Mouse (Mus musculus) urinary bladder, postnatal 36 days (tissue): ENCODE measurements at regions not wholly inside any gene's neighbourhood (a gene's known extent, or its start where the extent isn't known, plus 50 kb on each side); places are given as distances from the start of the nearest gene placed in this dataset.

ENCODE experiments used
- DNase-seq, 2 experiments: peaks; one replicate each; pipeline ENCODE4 v3.0.0; 2022; ENCODE audit warnings: low spot score in 2 of 2, mixed read lengths in 1 of 2

GRCm38 (mm10) chr15:94219907-94220306 lies 245.3 kb downstream of the Adamts20 start:
- DNase-seq, result no peak

DNA sequence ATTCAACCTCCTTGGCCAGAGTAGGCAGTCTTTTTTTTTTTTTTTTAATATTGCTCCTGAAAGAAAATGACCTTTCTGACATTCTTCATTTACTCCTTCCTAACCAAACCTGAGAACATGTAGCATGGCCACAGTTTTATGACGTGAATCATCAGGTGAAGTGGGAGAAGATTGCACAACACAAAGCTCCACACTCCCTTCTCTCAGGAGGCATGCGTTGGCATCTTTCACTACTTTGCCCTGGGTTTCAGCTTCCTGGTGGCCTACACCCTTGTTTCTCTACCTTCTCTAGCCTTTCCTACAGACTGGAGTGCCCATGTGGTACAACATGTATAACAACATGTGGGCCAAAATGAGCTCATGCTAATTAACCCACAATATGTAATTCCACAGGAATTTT lies 248.5 kb downstream of the Adamts20 start:
- DNase-seq, result no peak

- no peak for DNase-seq
Measured at GRCm38 (mm10) chr15:94214440-94214839, 250.8 kb downstream of the Adamts20 start.

GRCm38 (mm10) chr15:94213393-94213792 lies 251.8 kb downstream of the Adamts20 start:
- no peak for DNase-seq

DNA sequence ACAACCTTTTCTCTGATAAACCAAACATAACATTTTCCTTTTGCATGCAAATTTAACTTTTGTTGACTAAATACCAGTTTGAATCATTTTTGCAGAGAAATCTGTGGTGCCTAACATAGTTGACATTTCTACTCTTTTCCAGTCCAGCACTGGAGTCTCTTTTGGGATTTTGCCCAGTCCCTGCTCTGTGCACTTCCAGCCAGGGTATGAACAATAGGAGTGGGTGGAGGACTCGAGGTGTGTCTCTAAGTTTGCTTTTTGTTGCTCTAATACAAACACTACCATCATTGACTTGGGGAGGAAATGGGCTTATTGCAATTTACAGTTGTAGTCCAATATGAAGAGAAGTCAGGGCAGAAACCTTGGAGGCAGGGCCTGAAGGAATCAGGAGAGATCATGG lies 256.7 kb downstream of the Adamts20 start:
- no peak for DNase-seq

DNA sequence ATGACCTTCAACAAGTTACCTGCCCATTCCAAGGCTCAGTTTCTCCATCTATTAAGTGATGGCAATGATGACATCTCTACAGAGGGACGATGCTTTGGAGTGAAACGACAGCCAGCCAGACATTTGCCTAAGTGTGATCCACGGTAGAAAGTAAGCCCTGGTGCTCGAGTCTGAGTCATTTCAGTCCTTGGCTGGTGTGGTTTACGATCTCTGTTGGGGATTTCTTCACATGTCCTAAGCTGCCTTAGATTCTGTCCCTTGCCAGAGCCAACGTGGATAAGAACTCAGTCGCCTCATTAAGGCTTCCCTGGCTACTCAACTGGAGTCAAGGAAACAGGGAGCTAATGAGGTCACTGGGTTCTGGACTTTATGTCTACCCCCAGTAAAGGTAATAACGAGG lies 258.8 kb downstream of the Adamts20 start:
- no peak for DNase-seq

DNA sequence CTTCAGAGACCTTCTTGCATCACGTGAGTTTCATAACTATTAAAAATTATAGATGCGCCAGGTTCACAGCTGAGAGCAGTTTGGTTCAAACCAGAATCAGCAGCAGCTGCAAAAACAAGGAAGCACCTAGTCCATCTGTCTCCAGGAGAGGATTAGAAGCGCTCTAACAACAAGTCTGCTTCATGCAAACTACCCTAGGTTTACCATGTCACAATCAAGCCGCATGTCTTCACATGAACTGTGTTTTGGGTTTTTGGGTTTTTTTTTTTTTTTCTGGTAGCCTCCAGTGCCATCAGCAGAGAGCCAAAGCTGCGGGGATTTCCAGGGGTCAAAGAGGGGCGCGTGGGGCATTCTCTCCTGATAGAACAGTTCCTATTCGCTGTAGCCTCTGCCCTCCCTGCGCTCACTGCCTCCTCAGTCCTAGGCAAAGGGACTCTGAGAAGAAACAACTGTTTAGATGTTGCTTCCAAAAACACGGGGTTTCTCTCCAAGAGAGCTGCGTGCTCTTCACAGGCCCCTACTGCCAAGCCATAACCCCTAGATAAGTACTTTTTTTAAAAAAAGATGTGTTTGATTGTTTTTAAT lies 259.8 kb downstream of the Adamts20 start:
- no peak for DNase-seq

DNA sequence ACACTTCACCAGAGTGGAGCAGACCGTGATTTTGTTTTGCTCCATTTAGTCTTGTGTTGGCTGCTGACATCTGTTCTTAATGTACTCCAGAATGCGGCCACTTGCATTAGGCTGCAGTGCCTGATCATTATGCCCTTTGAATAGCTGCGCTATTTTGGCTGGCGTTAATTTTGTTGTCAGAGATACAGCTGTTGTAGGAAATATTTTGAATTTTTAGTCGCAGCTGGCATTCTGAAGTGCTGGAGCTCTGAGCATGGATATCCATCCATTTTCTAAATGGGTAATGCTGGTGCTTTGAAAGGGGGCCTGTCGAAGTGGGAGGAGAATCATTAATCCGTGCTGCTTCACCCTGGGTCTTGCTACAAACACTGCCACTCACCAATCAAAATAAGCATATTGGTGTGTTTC lies 275.1 kb downstream of the Adamts20 start:
- DNase-seq, result no peak

DNA sequence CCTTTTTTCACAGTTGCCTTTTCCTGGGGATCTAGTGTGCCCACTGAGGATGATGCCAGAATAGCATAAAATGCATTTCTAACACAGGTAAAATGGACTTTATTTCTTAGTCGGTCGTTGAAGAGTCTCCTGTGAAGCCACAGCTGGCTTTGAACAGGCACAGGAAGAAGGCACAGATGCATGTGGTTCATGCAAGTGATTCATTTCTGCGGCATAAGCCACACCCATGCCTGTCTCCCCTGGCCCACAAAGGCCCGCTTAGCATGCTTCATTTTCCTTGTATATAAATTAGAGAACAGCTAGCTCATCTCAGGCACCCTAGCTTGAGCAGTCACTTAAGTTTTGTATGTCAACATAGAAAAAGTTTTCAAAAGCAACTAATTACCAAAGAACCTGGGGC lies 277.6 kb downstream of the Adamts20 start:
- no peak for DNase-seq

GRCm38 (mm10) chr15:94183663-94184375 lies 281.4 kb downstream of the Adamts20 start:
- DNase-seq, result no peak

DNA sequence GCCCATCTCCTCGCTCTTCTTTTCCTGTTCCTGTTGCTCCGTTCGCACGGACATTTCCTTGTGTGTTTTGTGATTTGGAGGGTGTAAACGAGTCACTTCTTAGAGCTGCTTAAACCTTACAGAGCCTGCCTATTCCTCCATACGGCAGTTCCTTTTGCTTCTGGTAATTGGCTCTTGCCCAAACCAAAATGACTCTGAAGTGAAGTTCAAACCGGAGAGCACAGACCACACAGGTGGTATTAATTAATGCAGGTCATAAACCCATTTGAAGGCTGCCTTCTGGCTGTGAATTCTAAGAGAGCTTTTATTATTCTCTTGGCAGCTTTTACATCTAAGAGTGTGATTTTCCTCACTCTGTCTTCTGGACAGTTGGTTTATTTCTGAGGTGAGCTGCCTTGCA lies 291.1 kb downstream of the Adamts20 start:
- DNase-seq, result no peak

DNA sequence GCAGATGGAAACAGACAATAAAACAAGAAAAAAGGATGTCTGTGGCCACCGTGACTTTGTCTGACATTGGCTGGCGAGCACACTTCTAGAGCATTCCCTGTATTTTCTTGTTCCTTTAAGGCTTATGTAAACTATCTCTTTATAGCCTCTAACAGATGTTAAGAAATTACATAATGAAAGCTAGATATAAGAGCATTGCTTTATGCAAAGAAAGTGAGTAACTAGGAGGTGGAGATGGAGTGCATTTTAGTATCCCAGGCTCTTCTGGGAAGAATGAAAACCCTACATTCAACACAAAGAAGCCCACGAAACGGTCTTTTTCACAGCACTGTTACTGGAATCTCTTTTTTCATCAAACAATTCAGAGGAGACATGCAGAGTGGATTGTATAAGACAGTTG lies 304.4 kb downstream of the Adamts20 start:
- no peak for DNase-seq

- DNase-seq, result peak; percentile 4 to 6
Measured at GRCm38 (mm10) chr15:94139534-94139958, 325.7 kb downstream of the Adamts20 start.

DNA sequence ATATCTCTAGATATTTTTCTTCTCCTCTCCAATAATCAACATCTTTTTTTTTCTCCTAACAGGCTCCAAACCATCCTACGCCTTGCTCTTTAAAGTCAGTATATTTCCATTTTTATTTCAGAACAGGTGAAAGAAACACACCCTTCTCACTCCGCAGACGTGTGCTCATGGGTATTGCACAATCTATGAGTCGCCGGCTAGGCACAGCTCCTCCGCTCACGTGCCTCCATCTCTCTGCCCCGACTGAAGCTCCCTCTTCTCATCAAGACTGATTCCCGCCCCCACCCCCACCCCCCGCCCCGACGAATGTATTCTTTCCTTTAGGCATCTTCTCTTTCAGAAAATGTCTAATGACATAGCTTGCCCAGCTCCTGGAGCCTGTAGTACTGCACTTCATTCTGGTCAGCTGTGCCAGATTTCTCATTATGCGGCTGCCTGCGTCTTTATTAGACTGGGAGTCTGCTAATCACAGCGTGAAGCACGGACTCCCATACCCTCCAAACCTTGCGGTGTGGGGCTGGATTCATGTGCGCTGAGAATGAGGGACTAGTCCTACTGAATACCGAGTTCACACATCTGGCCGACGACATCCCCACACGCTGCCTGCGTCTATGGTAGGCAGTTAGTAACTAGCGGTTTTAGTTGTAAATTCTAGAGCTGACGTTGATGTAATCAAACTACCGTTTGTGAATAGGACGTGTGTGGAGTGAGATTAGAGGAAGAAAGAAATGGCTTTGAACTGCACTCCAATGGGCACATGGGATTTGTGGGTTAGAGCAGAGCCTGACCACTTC lies 327.9 kb downstream of the Adamts20 start:
- no peak for DNase-seq

DNA sequence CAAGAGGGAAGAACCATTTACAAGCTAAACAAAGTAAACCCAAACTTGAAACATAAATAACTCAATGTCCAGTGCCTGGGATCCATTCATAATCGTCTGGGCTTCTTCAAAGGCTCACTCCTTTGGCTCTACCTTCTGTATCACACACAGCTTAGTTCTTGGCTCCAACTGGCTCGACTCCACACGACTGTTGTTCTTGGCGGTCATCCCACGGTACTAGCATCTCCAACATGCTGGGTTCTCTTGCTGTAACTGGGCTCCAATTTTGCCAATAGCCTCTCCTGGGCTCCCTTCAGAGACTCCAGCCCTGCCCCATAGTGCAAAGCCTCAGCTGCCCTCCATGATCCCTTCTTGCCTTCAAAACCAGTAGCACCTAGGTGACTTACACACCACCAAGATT lies 352.4 kb downstream of the Adamts20 start:
- DNase-seq, result peak in 1 of 2 experiments; percentile 45

GRCm38 (mm10) chr15:94107186-94107716 lies 358.0 kb downstream of the Adamts20 start:
- peak in 1 of 2 experiments; percentile 42 for DNase-seq

DNA sequence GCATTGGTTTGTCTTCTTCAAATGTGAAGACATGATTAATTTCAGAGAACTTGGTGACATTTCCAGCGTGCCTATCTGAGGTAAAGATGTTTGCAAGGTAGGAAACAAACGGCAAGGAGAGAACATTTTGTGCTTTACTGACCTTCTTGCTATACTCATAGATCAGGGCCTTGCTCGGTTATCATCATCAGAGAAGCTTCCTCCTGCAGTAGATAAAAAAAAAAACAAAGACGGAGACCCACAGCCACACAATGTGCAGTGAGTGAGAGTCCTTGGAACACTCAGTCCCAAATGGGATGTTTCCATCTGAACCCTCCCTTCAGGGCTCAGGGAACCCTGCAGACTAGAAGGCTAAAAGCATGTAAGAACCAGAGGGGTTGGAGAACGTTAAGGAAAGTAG lies 374.6 kb downstream of the Adamts20 start:
- no peak for DNase-seq

GRCm38 (mm10) chr15:94089856-94090255 lies 375.4 kb downstream of the Adamts20 start:
- DNase-seq, result no peak

DNA sequence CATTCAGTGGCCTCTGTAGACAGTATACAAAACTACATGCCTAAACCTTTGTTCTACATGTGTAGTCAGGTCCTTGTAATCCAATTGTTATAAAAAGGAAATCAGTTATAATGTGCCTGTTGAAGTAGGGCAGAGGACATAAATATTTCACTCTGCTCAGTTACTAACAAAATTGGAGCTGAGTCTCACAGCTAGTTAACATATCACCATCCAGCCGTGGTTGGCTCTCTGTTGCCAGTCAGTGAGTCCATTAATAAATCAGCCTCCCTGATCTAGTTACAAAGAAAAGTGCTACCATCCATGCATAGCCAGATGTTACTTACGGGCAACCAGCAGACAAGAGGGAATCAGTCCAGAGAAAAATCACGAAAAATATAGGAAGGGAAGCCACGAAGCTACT lies 382.8 kb downstream of the Adamts20 start:
- DNase-seq, result no peak

DNA sequence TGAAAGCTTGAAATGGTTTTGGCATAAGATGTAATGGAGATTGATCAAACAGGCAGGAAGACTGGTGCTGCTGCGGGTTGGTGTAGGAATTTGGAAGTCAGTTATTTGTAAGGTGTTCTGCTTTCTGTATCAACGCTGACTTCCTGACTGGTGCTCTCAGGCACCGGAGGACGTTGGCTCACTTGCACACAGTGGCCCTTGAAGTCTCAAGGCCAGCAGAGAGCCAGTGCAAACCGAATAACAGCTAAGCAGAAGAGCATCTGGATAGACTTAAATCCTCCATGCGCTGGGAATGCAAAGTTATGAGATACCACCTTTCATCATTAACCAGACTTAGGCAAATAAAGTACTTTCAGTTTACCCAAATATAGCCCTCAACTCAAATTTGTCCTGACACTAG lies 388.2 kb downstream of the Adamts20 start:
- no peak for DNase-seq

GRCm38 (mm10) chr15:94074161-94074950 lies 390.9 kb downstream of the Adamts20 start:
- no peak for DNase-seq

DNA sequence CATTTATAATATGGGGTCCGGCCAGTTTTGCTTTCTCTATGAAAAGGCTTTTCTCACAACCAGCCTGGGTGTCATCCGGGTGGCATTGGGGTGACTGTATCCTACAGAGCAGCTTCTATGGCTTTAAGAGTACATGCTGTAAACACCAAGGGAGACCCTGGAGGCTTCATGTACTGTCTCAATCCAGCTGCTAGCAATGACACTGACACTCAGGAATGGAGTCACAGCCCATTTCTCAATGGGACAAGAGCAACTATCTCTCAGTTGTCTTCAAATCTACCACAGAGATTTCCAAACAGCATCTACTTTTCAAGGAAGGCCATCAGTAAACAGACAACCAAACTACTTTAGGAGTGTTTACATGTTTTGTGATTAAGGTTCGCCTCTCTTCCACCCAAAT lies 397.5 kb downstream of the Adamts20 start:
- no peak for DNase-seq
